Mouse (Mus musculus) olfactory bulb, adult 2 months (tissue): ENCODE measurements around the gene Ndufb3.

Experiments
- CTCF ChIP-seq: fragments of 200-500 bp; IDR thresholded peaks from 2 replicates; pipeline ENCODE4 v1.5.1; 2012; ENCODE audit warnings: low read depth, mild to moderate bottlenecking, low read length, moderate library complexity; ENCODE audit not compliant: insufficient read depth
- POLR2A ChIP-seq: fragments of 200-500 bp; IDR thresholded peaks from 2 replicates; pipeline ENCODE4 v1.6.1; 2012; ENCODE audit warnings: mild to moderate bottlenecking, low read depth, low read length, moderate library complexity; ENCODE audit not compliant: insufficient read depth

GRCm38 (mm10) chr1:58602681-58603080 is 16.5 kb downstream of the Ndufb3 start:
- TF ChIP-seq CTCF (no peak), POLR2A (no peak)
